Mouse (Mus musculus) Patski (cell line): ENCODE results near the gene Sufu. TPM values are rescaled to one million over a fixed set of nuclear protein-coding genes. Genes with fewer than 3 reads are reported as not detected.

ENCODE experiments used
- ATAC-seq: fragments of 100-300 bp; one replicate; pipeline ENCODE4 v1.8.0; 2021
- CTCF ChIA-PET: fragments of 350-600 bp; sonication (Branson Sonifier 250); formaldehyde crosslinking; loops from one replicate; lab custom pipeline; 2022; ENCODE audit warnings: inconsistent platforms; lab: Charles Lee
- POLR2A ChIA-PET: fragments of 350-600 bp; sonication (Branson Sonifier 250); formaldehyde crosslinking; loops from one replicate; lab custom pipeline; 2022; ENCODE audit warnings: antibody characterized with exemption, inconsistent platforms; lab: Charles Lee
- DNase-seq: peaks from one replicate; pipeline ENCODE4 v3.0.0-alpha.2; 2011; ENCODE audit warnings: low read depth, low spot score
- H3K27me3 ChIP-seq: fragments of 371-371 bp; one replicate; pipeline ENCODE4 v1.5.1; 2021
- CTCF ChIP-seq: fragments of 100-300 bp; IDR thresholded peaks from one replicate; pipeline ENCODE4 v1.5.1; 2021
- in situ Hi-C: fragments of 300-500 bp; cut with MboI; formaldehyde crosslinking; loops from 3 replicates; pipeline ENCODE4 v1.11.1; 2018; ENCODE audit warnings: low pct_unique_long_range_greater_than_20kb, mixed read lengths
- polyA plus RNA-seq: library from polyadenylated mRNA; unstranded; gene quantifications from one replicate; pipeline ENCODE4 v1.2.3, GENCODE M21; 2021

The Sufu gene
- polyA plus RNA-seq, 1 experiment from 2014 or later: 35.2 TPM

GRCm38 (mm10) chr19:46445641-46446040, 48.9 kb downstream of the Sufu start:
- ChIA-PET POLR2A (no interaction called here), CTCF (interaction anchor here (0.9 to 5.2 kb wide), 4 partner anchors 10 to 49 kb away, joined by 3 to 41 read pairs (median 10); partner anchors contain the start of gene Sufu)
- no peak for DNase-seq
- TF ChIP-seq CTCF: no peak
- ATAC-seq: no peak
- in situ Hi-C loops: loop anchor here (5.0 kb wide), 1 partner anchor 48 kb away; the partner anchor contains the start of genes Actr1a and Sufu
- no peaks in the 10 kb centered on the region for H3K27me3 ChIP-seq

- ChIA-PET CTCF (interaction anchor here (0.9 to 5.2 kb wide), 3 partner anchors 22 to 49 kb away, joined by 3 to 41 read pairs (median 3); partner anchors contain the start of gene Sufu), POLR2A (no interaction called here)
- in situ Hi-C loops: loop anchor here (5.0 kb wide), 1 partner anchor 49 kb away; the partner anchor contains the start of genes Actr1a and Sufu
- DNase-seq: no peak
- TF ChIP-seq CTCF: no peak
- H3K27me3 ChIP-seq: no peaks in the 10 kb centered on the region
- ATAC-seq: no peak
These were observed 49.8 kb downstream of the Sufu start for GRCm38 (mm10) chr19:46446436-46447020.

- no peak for ATAC-seq
- TF ChIP-seq CTCF: no peak
- ChIA-PET CTCF (interaction anchor here (1.3 to 5.2 kb wide), 3 partner anchors 11 to 50 kb away, joined by 3 to 41 read pairs (median 6); partner anchors contain the start of gene Sufu), POLR2A (no interaction called here)
- H3K27me3 ChIP-seq: no peaks in the 10 kb centered on the region
- in situ Hi-C loops: loop anchor here (5.0 kb wide), 1 partner anchor 50 kb away; the partner anchor contains the start of genes Actr1a and Sufu
- no peak for DNase-seq
These were observed 50.4 kb downstream of the Sufu start for GRCm38 (mm10) chr19:46447110-46447509.

- ChIA-PET POLR2A (no interaction called here), CTCF (interaction anchor here (1.3 to 2.0 kb wide), 3 partner anchors 12 to 37 kb away, joined by 3 to 6 read pairs (median 4); no protein-coding TSS in a partner anchor)
- in situ Hi-C loops: loop anchor here (5.0 kb wide), 1 partner anchor 51 kb away; the partner anchor contains the start of genes Actr1a and Sufu
- no peak for TF ChIP-seq CTCF
- DNase-seq (no peak), ATAC-seq (no peak)
- no peaks in the 10 kb centered on the region for H3K27me3 ChIP-seq
These were observed 51.2 kb downstream of the Sufu start for GRCm38 (mm10) chr19:46447911-46448310.

GRCm38 (mm10) chr19:46449261-46450005, 52.7 kb downstream of the Sufu start:
- H3K27me3 ChIP-seq: no peaks in the 10 kb centered on the region
- in situ Hi-C loops: loop anchor here (5.0 kb wide), 1 partner anchor 52 kb away; the partner anchor contains the start of genes Actr1a and Sufu
- no peak for TF ChIP-seq CTCF
- ChIA-PET CTCF (interaction anchor here (0.7 to 2.2 kb wide), 3 partner anchors 10 to 53 kb away, joined by 3 to 8 read pairs (median 3); partner anchors contain the start of gene Sufu), POLR2A (interaction anchor here (0.5 to 0.9 kb wide), 2 partner anchors 53 to 662 kb away, joined by 3 to 4 read pairs; no protein-coding TSS in a partner anchor)
- peak; percentile 57 for ATAC-seq
- DNase-seq: peak; percentile 49

- H3K27me3 ChIP-seq: no peaks in the 10 kb centered on the region
- in situ Hi-C loops: no loop called here
- no peak for TF ChIP-seq CTCF
- CTCF ChIA-PET: interaction anchor here (0.6 to 2.7 kb wide), 14 partner anchors 11 to 125 kb away, joined by 3 to 9 read pairs (median 4); partner anchors contain the start of genes Fbxl15 and Sufu
- POLR2A ChIA-PET: interaction anchor here (0.5 to 1.4 kb wide), 4 partner anchors 8 to 55 kb away, joined by 3 read pairs; partner anchors contain the start of gene Sufu
- ATAC-seq (no peak), DNase-seq (no peak)
These were observed 55.5 kb downstream of the Sufu start for GRCm38 (mm10) chr19:46452052-46452827.

- H3K27me3 ChIP-seq: no peaks in the 10 kb centered on the region
- ChIA-PET CTCF (interaction anchor here (0.6 to 2.7 kb wide), 14 partner anchors 10 to 125 kb away, joined by 3 to 9 read pairs (median 4); partner anchors contain the start of genes Fbxl15 and Sufu), POLR2A (interaction anchor here (1.2 to 1.4 kb wide), 2 partner anchors 9 to 56 kb away, joined by 3 read pairs; partner anchors contain the start of gene Sufu)
- DNase-seq (no peak), ATAC-seq (no peak)
- in situ Hi-C loops: no loop called here
- no peak for TF ChIP-seq CTCF
These were observed 56.2 kb downstream of the Sufu start for GRCm38 (mm10) chr19:46452916-46453315.

GRCm38 (mm10) chr19:46454126-46454880, 57.6 kb downstream of the Sufu start:
- no peak for ATAC-seq
- ChIA-PET CTCF (interaction anchor here (1.1 to 2.7 kb wide), 5 partner anchors 14 to 57 kb away, joined by 4 to 8 read pairs (median 7); partner anchors contain the start of gene Sufu), POLR2A (no interaction called here)
- no peak for TF ChIP-seq CTCF
- DNase-seq: no peak
- no peaks in the 10 kb centered on the region for H3K27me3 ChIP-seq
- in situ Hi-C loops: no loop called here

- ATAC-seq (no peak), DNase-seq (no peak)
- ChIA-PET POLR2A (no interaction called here), CTCF (interaction anchor here (1.9 kb wide), 1 partner anchor 58 kb away, joined by 5 read pairs; the partner anchor contains the start of gene Sufu)
- in situ Hi-C loops: no loop called here
- H3K27me3 ChIP-seq: no peaks in the 10 kb centered on the region
- TF ChIP-seq CTCF: no peak
These were observed 58.3 kb downstream of the Sufu start for GRCm38 (mm10) chr19:46455032-46455431.
